ENCODE assay signal across 19 mouse cellular contexts in genomic region chr11:101051051-101051493, GRCm38 (mm10). TPM values are rescaled to one million over a fixed set of nuclear protein-coding genes. Genes with fewer than 3 reads are reported as not detected.
DNase-seq lines count a peak whose midpoint lies in the region; ATAC-seq and TF ChIP-seq lines count a peak whose summit lies in the region.
"Had no signal": no experiment of that assay in that cellular context is flagged by ENCODE, and none has a peak within 500 bp of the region (broad histone marks: within the 10 kb centered on the region; RNA-seq: fewer than 3 reads in every experiment).

No protein-coding gene starts in this region.

- no peaks in the 10 kb centered on the region for H3K4me1 ChIP-seq in embryonic facial prominence, embryonic 15.5 days
- H3K4me1 ChIP-seq in embryonic facial prominence, embryonic 10.5 days, result no peaks in the 10 kb centered on the region; the same call in 1 of the 2 replicates
- H3K4me1 ChIP-seq in heart, postnatal 0 days (ENCODE audit: control insufficient read depth, insufficient read depth), result peaks cover 2% of the 10 kb centered on the region; the same call in 1 of the 2 replicates
- H3K4me1 ChIP-seq in heart, embryonic 11.5 days (ENCODE audit: control insufficient read depth, insufficient read depth, low read length), result peaks cover 7% of the 10 kb centered on the region
- H3K4me1 ChIP-seq: hindbrain, embryonic 15.5 days had no signal

- WGBS in embryonic facial prominence, embryonic 15.5 days, result 84% methylated on average over 6 of the region's 6 CpGs
- 86% methylated on average over 6 of the region's 6 CpGs for WGBS in embryonic facial prominence, embryonic 10.5 days
- WGBS in heart, postnatal 0 days, result 60% methylated on average over 6 of the region's 6 CpGs
- 82% methylated on average over 6 of the region's 6 CpGs for WGBS in heart, embryonic 11.5 days (ENCODE audit: insufficient replicate concordance)

- TF ChIP-seq CTCF in heart, postnatal 0 days (IDR thresholded peaks at IDR 0.05; ENCODE audit: low read depth), result no peak

- TF ChIP-seq EP300 in heart, postnatal 0 days (IDR thresholded peaks at IDR 0.05; ENCODE audit: low read depth), result no peak

- no peak for DNase-seq in embryonic facial prominence, embryonic 10.5 days (ENCODE audit: low spot score)
- no peak for DNase-seq in heart, postnatal 0 days (ENCODE audit: low spot score)
- DNase-seq in right cerebral cortex, adult 18-20 months, result peak; percentile 70
- DNase-seq in right cerebral cortex, postnatal 14 days, result no peak
- DNase-seq in spleen, adult 18-20 months, result no peak
- DNase-seq in lung, postnatal 36 days, result no peak
- DNase-seq: B cell, adult 2 months; embryo, embryonic 11 days; gastrocnemius, postnatal 36 days; heart, postnatal 14 days; kidney, postnatal 10 days; lung, adult 18-20 months; lung, postnatal 4 days; midbrain, embryonic 14.5 days; right cerebral cortex, postnatal 25 days had no signal

- H3K36me3 ChIP-seq in embryonic facial prominence, embryonic 15.5 days, result peaks cover 74% of the 10 kb centered on the region
- H3K36me3 ChIP-seq in embryonic facial prominence, embryonic 10.5 days (replicated peaks), result peaks cover 91% of the 10 kb centered on the region
- H3K36me3 ChIP-seq in heart, postnatal 0 days (replicated peaks; ENCODE audit: control insufficient read depth, insufficient read depth, low read length), result peaks cover 74% of the 10 kb centered on the region
- H3K36me3 ChIP-seq in heart, embryonic 11.5 days (ENCODE audit: control insufficient read depth, insufficient read depth, low read length), result peaks cover 37% of the 10 kb centered on the region

- no peaks in the 10 kb centered on the region for H3K27me3 ChIP-seq in embryonic facial prominence, embryonic 15.5 days
- H3K27me3 ChIP-seq in embryonic facial prominence, embryonic 10.5 days (replicated peaks; ENCODE audit: low read depth, poor library complexity, severe bottlenecking), result no peaks in the 10 kb centered on the region
- H3K27me3 ChIP-seq in heart, postnatal 0 days (ENCODE audit: control insufficient read depth, insufficient read depth, low read length), result no peaks in the 10 kb centered on the region
- no peaks in the 10 kb centered on the region for H3K27me3 ChIP-seq in heart, embryonic 11.5 days (ENCODE audit: control insufficient read depth, insufficient read depth, low read length)
- H3K27me3 ChIP-seq: hindbrain, embryonic 15.5 days had no signal

- ATAC-seq in embryonic facial prominence, embryonic 15.5 days (ENCODE audit: insufficient number of reproducible peaks, low FRiP score, low TSS enrichment, low read depth), result 0 out of 2 replicates have a peak, but pooled peaks have one; percentile 3
- peak; percentile 42; the same call in 1 of the 2 replicates for ATAC-seq in heart, postnatal 0 days (ENCODE audit: insufficient read depth, low read depth)
- ATAC-seq in heart, embryonic 11.5 days (replicated peaks; ENCODE audit: insufficient number of reproducible peaks, low FRiP score, low TSS enrichment), result no peak
- ATAC-seq: intestine, postnatal 0 days had no signal

- no peak overlapping the region for H3K27ac ChIP-seq in embryonic facial prominence, embryonic 15.5 days (replicated peaks)
- no peak overlapping the region for H3K27ac ChIP-seq in embryonic facial prominence, embryonic 10.5 days (replicated peaks)
- H3K27ac ChIP-seq in heart, postnatal 0 days (ENCODE audit: low read depth), result 0 out of 2 replicates have a peak overlapping the region, but pooled peaks have one; percentile 0
- no peak overlapping the region for H3K27ac ChIP-seq in heart, embryonic 11.5 days (ENCODE audit: low read depth, low read length)
- H3K27ac ChIP-seq: hindbrain, embryonic 15.5 days had no signal

- no peak overlapping the region for H3K4me3 ChIP-seq in embryonic facial prominence, embryonic 15.5 days (replicated peaks)
- no peak overlapping the region for H3K4me3 ChIP-seq in embryonic facial prominence, embryonic 10.5 days
- no peak overlapping the region for H3K4me3 ChIP-seq in heart, postnatal 0 days (ENCODE audit: low read depth, low read length)
- no peak overlapping the region for H3K4me3 ChIP-seq in heart, embryonic 11.5 days (ENCODE audit: low read depth, low read length)
- H3K4me3 ChIP-seq: hindbrain, embryonic 15.5 days had no signal

- H3K4me2 ChIP-seq in embryonic facial prominence, embryonic 15.5 days (replicated peaks), result no peak overlapping the region
- no peak overlapping the region for H3K4me2 ChIP-seq in heart, postnatal 0 days (ENCODE audit: low read depth, low read length)
- no peak overlapping the region for H3K4me2 ChIP-seq in heart, embryonic 11.5 days
- H3K4me2 ChIP-seq: hindbrain, embryonic 15.5 days had no signal

- H3K9ac ChIP-seq in embryonic facial prominence, embryonic 15.5 days, result no peak overlapping the region
- H3K9ac ChIP-seq in heart, postnatal 0 days (replicated peaks; ENCODE audit: low read depth, low read length), result no peak overlapping the region
- H3K9ac ChIP-seq in heart, embryonic 11.5 days (ENCODE audit: low read depth, low read length), result no peak overlapping the region
- H3K9ac ChIP-seq: hindbrain, embryonic 15.5 days had no signal

- H3K9me3 ChIP-seq in embryonic facial prominence, embryonic 15.5 days (replicated peaks), result no peaks in the 10 kb centered on the region
- H3K9me3 ChIP-seq in embryonic facial prominence, embryonic 10.5 days, result no peaks in the 10 kb centered on the region
- H3K9me3 ChIP-seq in heart, postnatal 0 days (replicated peaks; ENCODE audit: control insufficient read depth, low read length), result no peaks in the 10 kb centered on the region
- no peaks in the 10 kb centered on the region for H3K9me3 ChIP-seq in heart, embryonic 11.5 days (replicated peaks; ENCODE audit: control insufficient read depth, low read length)
- H3K9me3 ChIP-seq: hindbrain, embryonic 15.5 days had no signal

RNA-seq across cellular contexts. Expression of gene Naglu, which starts 18.7 kb away (rescaled TPM):
- 15.1 and 16.6 TPM in 2 replicates for polyA plus RNA-seq in embryonic facial prominence, embryonic 15.5 days (2015; fragmentation: Nextera tagmentation; extraction: Ambion mirVana)
- 7.4 and 8.9 TPM in 2 replicates for polyA plus RNA-seq in embryonic facial prominence, embryonic 10.5 days (2016; fragmentation: Nextera tagmentation; extraction: Ambion mirVana)
- total RNA-seq in heart, postnatal 0 days (2014; rRNA removed; ENCODE audit: low replicate concordance), result 15.8 and 20.2 TPM in 2 replicates
- polyA plus RNA-seq in heart, postnatal 0 days (2015; fragmentation: Nextera tagmentation; extraction: Ambion mirVana), result 10.3 and 12.0 TPM in 2 replicates
- polyA plus RNA-seq in heart, embryonic 11.5 days (2014; fragmentation: Nextera tagmentation; extraction: Ambion mirVana), result 9.6 and 13.1 TPM in 2 replicates

RNA-seq across cellular contexts. Expression of gene Hsd17b1, which starts 27.1 kb away (rescaled TPM):
- polyA plus RNA-seq in embryonic facial prominence, embryonic 15.5 days (2015; fragmentation: Nextera tagmentation; extraction: Ambion mirVana), result 0.24 and 0.25 TPM in 2 replicates
- polyA plus RNA-seq in embryonic facial prominence, embryonic 10.5 days (2016; fragmentation: Nextera tagmentation; extraction: Ambion mirVana), result 0.21 TPM in 1 of 2 replicates, not detected in the other
- not detected in 2 replicates for total RNA-seq in heart, postnatal 0 days (2014; rRNA removed; ENCODE audit: low replicate concordance)
- polyA plus RNA-seq in heart, postnatal 0 days (2015; fragmentation: Nextera tagmentation; extraction: Ambion mirVana), result 0.08 TPM in 1 of 2 replicates, not detected in the other
- 0.11 TPM in 1 of 2 replicates, not detected in the other for polyA plus RNA-seq in heart, embryonic 11.5 days (2014; fragmentation: Nextera tagmentation; extraction: Ambion mirVana)
- total RNA-seq: gastrocnemius, postnatal 36 days had no signal

RNA-seq across cellular contexts. Expression of gene Coasy, which starts 31.3 kb away (rescaled TPM):
- 43.2 and 44.9 TPM in 2 replicates for polyA plus RNA-seq in embryonic facial prominence, embryonic 15.5 days (2015; fragmentation: Nextera tagmentation; extraction: Ambion mirVana)
- 48.7 and 51.1 TPM in 2 replicates for polyA plus RNA-seq in embryonic facial prominence, embryonic 10.5 days (2016; fragmentation: Nextera tagmentation; extraction: Ambion mirVana)
- 44.6 and 64.1 TPM in 2 replicates for total RNA-seq in heart, postnatal 0 days (2014; rRNA removed; ENCODE audit: low replicate concordance)
- polyA plus RNA-seq in heart, postnatal 0 days (2015; fragmentation: Nextera tagmentation; extraction: Ambion mirVana), result 26.8 and 26.9 TPM in 2 replicates
- polyA plus RNA-seq in heart, embryonic 11.5 days (2014; fragmentation: Nextera tagmentation; extraction: Ambion mirVana), result 29.6 and 34.3 TPM in 2 replicates

RNA-seq across cellular contexts. Expression of gene Mlx, which starts 36.0 kb away (rescaled TPM):
- polyA plus RNA-seq in embryonic facial prominence, embryonic 15.5 days (2015; fragmentation: Nextera tagmentation; extraction: Ambion mirVana), result 50.3 and 52.0 TPM in 2 replicates
- polyA plus RNA-seq in embryonic facial prominence, embryonic 10.5 days (2016; fragmentation: Nextera tagmentation; extraction: Ambion mirVana), result 40.6 and 41.0 TPM in 2 replicates
- 21.8 and 46.6 TPM in 2 replicates for total RNA-seq in heart, postnatal 0 days (2014; rRNA removed; ENCODE audit: low replicate concordance)
- 26.7 and 29.0 TPM in 2 replicates for polyA plus RNA-seq in heart, postnatal 0 days (2015; fragmentation: Nextera tagmentation; extraction: Ambion mirVana)
- 34.5 and 36.0 TPM in 2 replicates for polyA plus RNA-seq in heart, embryonic 11.5 days (2014; fragmentation: Nextera tagmentation; extraction: Ambion mirVana)

RNA-seq across cellular contexts. Expression of gene Atp6v0a1, which starts 41.8 kb away (rescaled TPM):
- polyA plus RNA-seq in embryonic facial prominence, embryonic 15.5 days (2015; fragmentation: Nextera tagmentation; extraction: Ambion mirVana), result 36.8 and 40.3 TPM in 2 replicates
- polyA plus RNA-seq in embryonic facial prominence, embryonic 10.5 days (2016; fragmentation: Nextera tagmentation; extraction: Ambion mirVana), result 30.1 and 30.5 TPM in 2 replicates
- 57.0 and 57.1 TPM in 2 replicates for total RNA-seq in heart, postnatal 0 days (2014; rRNA removed; ENCODE audit: low replicate concordance)
- 49.2 and 50.3 TPM in 2 replicates for polyA plus RNA-seq in heart, postnatal 0 days (2015; fragmentation: Nextera tagmentation; extraction: Ambion mirVana)
- polyA plus RNA-seq in heart, embryonic 11.5 days (2014; fragmentation: Nextera tagmentation; extraction: Ambion mirVana), result 57.1 and 62.2 TPM in 2 replicates
